Mouse (Mus musculus) Muller cell, postnatal 12 days (primary cell): ENCODE measurements at regions not wholly inside any gene's neighbourhood (a gene's known extent, or its start where the extent isn't known, plus 50 kb on each side); places are given as distances from the start of the nearest gene placed in this dataset.

Experiments used
- DNase-seq: peaks from one replicate; pipeline ENCODE4 v3.0.0-alpha.2; 2015; ENCODE audit errors: inconsistent ontology term

- DNase-seq = no peak
These were observed 98.7 kb downstream of the 4930505A04Rik start for GRCm38 (mm10) chr11:30372924-30373323.

DNA sequence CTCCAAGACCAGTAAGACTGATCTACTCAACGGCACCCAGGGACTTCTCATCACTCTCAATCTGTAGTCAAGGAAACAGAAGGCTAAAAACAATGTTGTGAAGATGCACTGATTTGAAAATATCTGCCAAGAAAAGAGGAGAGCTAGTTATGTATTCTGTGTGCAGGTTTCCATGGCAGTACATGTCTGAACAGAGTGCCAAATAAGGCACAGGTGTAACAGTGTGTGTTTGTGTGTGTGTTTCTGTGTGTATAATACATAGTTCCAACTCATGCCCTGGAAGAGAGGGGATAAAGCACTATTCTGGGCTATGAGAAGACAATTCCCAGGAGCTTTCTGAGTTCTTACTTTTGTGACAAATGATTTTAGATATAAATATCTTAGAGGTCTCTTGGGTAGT, 99.7 kb downstream of the 4930505A04Rik start:
- no peak for DNase-seq

GRCm38 (mm10) chr11:30369601-30370240, 101.7 kb upstream of the Sptbn1 start:
- no peak for DNase-seq

- DNase-seq = peak; percentile 65
These were observed 99.6 kb upstream of the Sptbn1 start for GRCm38 (mm10) chr11:30367373-30368225.

GRCm38 (mm10) chr11:30366491-30366890, 98.5 kb upstream of the Sptbn1 start:
- no peak for DNase-seq

GRCm38 (mm10) chr11:30364993-30365392, 97.0 kb upstream of the Sptbn1 start:
- DNase-seq = no peak

DNA sequence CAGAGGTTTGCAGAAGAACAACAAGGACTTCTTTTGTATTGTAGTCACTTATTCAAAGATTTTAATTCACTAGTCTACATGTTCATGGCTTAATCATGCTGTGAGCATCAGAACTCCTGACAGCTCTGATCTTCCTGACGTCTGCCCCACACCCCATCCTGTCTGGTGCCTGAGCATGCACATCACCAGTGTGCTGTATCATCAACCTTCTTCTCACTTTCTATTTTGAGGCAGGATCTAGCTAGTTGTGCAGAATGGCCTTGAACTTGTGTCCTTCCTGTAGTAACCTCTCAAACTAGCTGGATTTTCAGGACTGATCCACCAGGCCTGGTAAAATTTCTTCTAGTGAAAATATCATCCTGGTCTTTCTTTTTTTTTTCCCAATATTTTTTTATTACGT, 96.6 kb upstream of the Sptbn1 start:
- no peak for DNase-seq

DNA sequence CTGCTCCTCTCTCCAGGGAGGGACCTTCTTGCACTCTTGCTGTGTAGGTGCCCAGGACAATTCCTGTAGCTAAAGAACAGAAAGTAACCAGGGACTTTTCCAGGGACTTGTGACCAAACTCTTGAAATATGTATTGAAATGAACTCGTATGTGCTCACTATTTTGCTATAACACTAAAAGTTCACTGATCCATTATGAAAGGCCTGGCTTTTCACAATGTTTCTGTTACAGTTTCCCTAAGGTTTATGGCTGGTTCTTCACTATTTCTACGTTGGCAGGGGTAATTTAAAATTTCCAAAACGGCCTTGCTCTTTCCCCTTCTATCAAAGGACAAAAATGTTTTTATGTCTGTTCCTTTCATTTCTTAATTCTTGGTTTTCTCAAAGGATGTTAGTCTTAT, 90.2 kb upstream of the Sptbn1 start:
- DNase-seq = no peak

GRCm38 (mm10) chr11:30355356-30355755, 87.4 kb upstream of the Sptbn1 start:
- DNase-seq = no peak

DNA sequence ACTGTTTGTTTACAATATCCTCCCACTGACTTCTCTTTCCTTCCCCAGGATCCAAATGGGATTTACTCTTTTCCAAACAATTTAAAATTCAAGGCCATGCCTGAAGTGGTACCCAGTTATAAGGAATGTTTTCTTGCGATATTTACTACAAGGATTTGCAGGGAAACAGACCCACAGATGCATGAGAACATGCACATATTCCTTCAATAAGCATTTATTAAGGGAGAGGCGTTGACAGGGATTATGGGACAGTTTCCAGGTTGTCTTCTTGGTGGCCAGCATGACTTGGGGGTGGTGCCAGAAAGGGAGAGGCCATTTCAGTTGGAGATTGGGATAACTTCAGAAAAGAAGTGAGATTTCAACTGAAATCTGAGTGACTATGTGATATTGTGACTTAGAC, 58.4 kb upstream of the Sptbn1 start:
- DNase-seq = no peak
